Mouse (Mus musculus) stomach, postnatal 0 days (tissue): Measurements from ENCODE around the gene Ttll11.

Source experiments
- CTCF ChIP-seq: IDR thresholded peaks from 2 replicates; pipeline ENCODE4 v1.5.1; 2016; ENCODE audit warnings: antibody characterized with exemption, low read depth, mild to moderate bottlenecking, moderate library complexity
- EP300 ChIP-seq: optimal IDR thresholded peaks from 2 replicates; pipeline ENCODE3; 2016; ENCODE audit warnings: antibody characterized with exemption

DNA sequence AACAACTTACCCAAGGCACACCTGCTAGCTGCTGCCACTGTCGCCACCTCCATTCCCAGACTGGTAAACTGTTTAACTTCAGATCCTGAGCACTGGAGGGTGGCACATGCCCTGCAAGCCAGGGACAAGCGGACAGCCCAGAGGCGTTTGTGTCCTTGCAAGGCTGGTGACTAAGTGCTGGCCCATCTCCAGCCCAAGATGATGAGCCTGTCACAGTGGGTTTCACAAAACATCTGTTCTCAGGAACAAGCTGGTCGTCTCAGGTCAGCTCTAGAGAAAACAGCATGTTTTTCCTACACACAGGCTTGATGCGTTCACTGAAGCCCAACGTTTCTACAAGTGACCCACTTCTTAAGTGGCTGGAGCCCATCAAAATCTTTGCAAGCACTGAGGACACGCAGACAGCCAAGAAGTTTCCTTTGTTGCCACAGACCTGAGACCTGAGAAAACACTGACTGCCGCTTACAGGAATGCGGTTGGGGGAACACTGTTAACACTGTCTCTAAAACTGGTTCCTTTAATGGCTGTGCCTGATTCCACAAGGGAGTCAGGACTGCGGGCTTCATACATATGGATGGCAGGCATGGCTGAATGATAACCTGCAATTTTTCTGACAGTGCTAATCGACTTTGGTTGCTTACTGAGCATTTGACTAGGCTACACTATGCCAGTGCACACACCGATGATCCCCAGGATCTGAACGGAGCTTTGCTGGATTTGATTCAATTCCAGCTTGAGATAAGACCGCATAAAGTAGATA is 167.7 kb downstream of the Ttll11 start:
- TF ChIP-seq CTCF (no peak), EP300 (no peak)
